Mouse (Mus musculus) liver, postnatal 0 days (tissue): Measurements from ENCODE around the gene Bcdin3d. TPM values are rescaled to one million over a fixed set of nuclear protein-coding genes. Genes with fewer than 3 reads are reported as not detected.

Source experiments
- ATAC-seq: fragments of 200-750 bp; cut with Nextera tagmentation; 2 replicates; pipeline ENCODE4 v1.8.0; 2017; ENCODE audit warnings: mild to moderate bottlenecking, moderate library complexity
- DNase-seq: peaks from one replicate; pipeline ENCODE4 v3.0.0-alpha.2; 2016
- H3K27ac ChIP-seq: fragments of 300-500 bp; sonication (generic); 2 replicates; pipeline ENCODE4 v1.5.1; 2014; ENCODE audit warnings: antibody characterized with exemption, moderate library complexity, mild to moderate bottlenecking, low read depth
- H3K27me3 ChIP-seq: fragments of 300-500 bp; sonication (generic); 2 replicates; pipeline ENCODE4 v1.6.1; 2014; ENCODE audit warnings: low read length, control low read depth, mixed read lengths; ENCODE audit not compliant: insufficient read depth
- H3K36me3 ChIP-seq: fragments of 300-500 bp; sonication (generic); replicated peaks from 2 replicates; pipeline ENCODE4 v1.6.1; 2014; ENCODE audit warnings: mild to moderate bottlenecking, control low read depth, low read length, moderate library complexity, mixed read lengths; ENCODE audit not compliant: insufficient read depth
- H3K4me1 ChIP-seq: fragments of 300-500 bp; sonication (generic); 2 replicates; pipeline ENCODE4 v1.6.1; 2014; ENCODE audit warnings: antibody characterized with exemption, mild to moderate bottlenecking, control low read depth; ENCODE audit not compliant: insufficient read depth
- H3K4me2 ChIP-seq: fragments of 300-500 bp; sonication (generic); 2 replicates; pipeline ENCODE4 v1.6.1; 2014; ENCODE audit warnings: low read depth, mild to moderate bottlenecking, low read length, moderate library complexity, mixed read lengths
- H3K4me3 ChIP-seq: fragments of 300-500 bp; sonication (generic); 2 replicates; pipeline ENCODE4 v1.5.1; 2014; ENCODE audit warnings: low read depth, low read length
- H3K9ac ChIP-seq: fragments of 300-500 bp; sonication (generic); replicated peaks from 2 replicates; pipeline ENCODE4 v1.6.1; 2014; ENCODE audit warnings: mild to moderate bottlenecking, moderate library complexity
- H3K9me3 ChIP-seq: fragments of 300-500 bp; sonication (generic); 2 replicates; pipeline ENCODE4 v1.6.1; 2016; ENCODE audit warnings: mild to moderate bottlenecking, control low read depth, low read length, mixed read lengths
- CTCF ChIP-seq: sonication (generic); IDR thresholded peaks from 2 replicates; pipeline ENCODE4 v1.5.1; 2016; ENCODE audit warnings: antibody characterized with exemption, low read depth
- EP300 ChIP-seq: IDR thresholded peaks from 2 replicates; pipeline ENCODE4 v1.6.1; 2016; ENCODE audit warnings: antibody characterized with exemption, low read depth, mild to moderate bottlenecking
- WGBS: fragments of 180-500 bp; shearing (Covaris S2); extraction: QIAGEN DNeasy Blood & Tissue Kit; methylation state at CpG from one replicate; pipeline ENCODE4 v1.1.7; 2014; ENCODE audit not compliant: insufficient replicate concordance; 5-methylcytosine and 5-hydroxymethylcytosine counted together
- polyA plus RNA-seq: library from polyadenylated mRNA; unstranded; fragments of >200 nt; fragmentation: Nextera tagmentation; extraction: Ambion mirVana; gene quantifications from 2 replicates; pipeline ENCODE4 v1.2.1, GENCODE M21; 2015

The Bcdin3d gene
- polyA plus RNA-seq, 1 experiment from 2014 or later: 4.9 TPM

DNA sequence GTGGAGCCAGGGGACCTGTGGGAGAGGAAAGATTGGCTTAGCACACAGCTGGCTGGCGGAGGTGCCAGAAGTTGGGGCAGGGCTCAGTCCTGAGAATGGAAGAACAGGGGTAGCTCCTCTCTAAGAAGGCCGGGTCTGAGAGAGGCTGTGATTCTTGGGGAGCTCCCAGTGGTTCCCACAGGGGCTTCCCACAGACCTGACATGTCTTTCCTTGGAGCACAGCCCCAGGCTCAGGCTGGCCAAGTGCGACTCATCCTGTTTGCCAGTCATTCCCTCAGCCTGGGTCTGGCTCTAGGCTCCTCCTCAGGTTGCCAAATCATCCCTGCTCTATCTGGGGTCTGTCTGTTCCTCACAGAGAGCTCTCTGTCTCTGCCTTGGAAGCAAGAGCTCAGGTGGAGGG is 36.1 kb upstream of the Bcdin3d start:
- Histone ChIP-seq H3K4me1 (no peaks in the 10 kb centered on the region), H3K36me3 (no peaks in the 10 kb centered on the region), H3K27ac (no peak overlapping the region), H3K4me3 (no peak overlapping the region), H3K9me3 (no peaks in the 10 kb centered on the region), H3K9ac (no peak overlapping the region), H3K27me3 (no peaks in the 10 kb centered on the region), H3K4me2 (no peak overlapping the region)
- ATAC-seq: no peak
- no peak for DNase-seq
- TF ChIP-seq EP300 (no peak), CTCF (no peak)
- WGBS: 67% methylated on average over 3 of the region's 3 CpGs

DNA sequence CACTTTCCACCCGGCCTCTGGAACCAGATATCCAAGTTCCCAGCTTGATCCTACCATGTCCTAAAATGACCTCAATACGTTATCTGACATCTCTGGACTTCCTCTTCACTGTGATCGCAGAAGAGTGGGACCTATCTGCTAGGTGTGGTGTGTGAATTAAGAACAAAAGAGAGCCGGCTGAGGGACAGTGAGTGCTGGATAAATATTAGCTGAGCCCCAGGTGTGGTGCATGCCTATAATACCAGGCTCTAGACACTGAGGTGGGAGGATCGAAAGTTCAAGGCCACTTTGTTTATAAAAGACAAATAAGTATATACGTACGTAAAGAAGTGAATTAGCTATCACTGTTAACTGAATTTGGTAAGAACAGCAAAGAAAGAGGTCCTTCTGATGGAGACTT is 35.3 kb upstream of the Bcdin3d start:
- 42% methylated on average over 7 of the region's 7 CpGs for WGBS
- DNase-seq: no peak

DNA sequence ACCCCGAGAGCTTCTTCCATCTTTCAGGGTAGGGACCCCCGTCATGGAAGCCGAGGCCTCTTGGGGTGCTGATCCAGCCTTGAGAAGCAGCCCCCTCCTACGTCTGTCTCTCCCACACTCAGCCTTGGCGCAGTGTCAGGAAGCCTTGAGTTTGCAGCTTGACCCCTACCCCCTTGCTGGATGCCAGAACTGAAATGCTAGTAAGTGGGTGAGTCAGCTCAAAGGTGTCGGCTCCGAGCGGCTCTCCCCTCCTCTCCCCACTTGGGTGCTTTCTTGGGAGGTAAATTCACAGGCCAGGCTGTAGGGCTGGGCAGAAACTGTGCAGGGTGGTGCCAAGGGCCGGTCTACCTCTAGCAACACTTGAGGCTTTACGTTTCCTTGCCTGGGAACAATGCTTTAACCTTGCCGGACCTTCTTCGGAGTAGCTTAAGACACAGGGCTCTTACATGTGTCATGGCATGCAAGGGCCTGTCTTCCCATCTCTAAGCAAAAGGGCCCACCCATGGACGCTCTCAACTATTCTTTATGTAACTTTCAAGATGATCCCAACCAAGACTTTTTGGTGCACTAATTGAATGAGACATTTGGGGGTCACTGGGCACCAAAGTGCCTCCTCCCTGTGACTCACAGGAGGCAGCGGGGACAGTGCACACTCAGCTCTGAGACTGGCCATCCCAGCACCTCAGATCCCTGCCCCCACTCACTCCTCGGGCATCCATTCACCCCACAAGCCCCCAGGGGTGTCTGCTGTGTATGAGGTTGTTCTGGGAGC is 31.0 kb upstream of the Bcdin3d start:
- TF ChIP-seq EP300 (no peak), CTCF (no peak)
- no peak overlapping the region for H3K4me3 ChIP-seq
- H3K36me3 ChIP-seq: no peaks in the 10 kb centered on the region
- ATAC-seq (no peak), DNase-seq (no peak)
- no peak overlapping the region for H3K4me2 ChIP-seq
- peaks cover 5% of the 10 kb centered on the region for H3K4me1 ChIP-seq
- H3K9me3 ChIP-seq: no peaks in the 10 kb centered on the region
- H3K27ac ChIP-seq: no peak overlapping the region
- 72% methylated on average over 15 of the region's 15 CpGs for WGBS
- no peak overlapping the region for H3K9ac ChIP-seq
- no peaks in the 10 kb centered on the region for H3K27me3 ChIP-seq

More for the DNA sequence above, 35.3 kb upstream of the Bcdin3d start:
- no peak overlapping the region for H3K9ac ChIP-seq
- H3K27ac ChIP-seq: no peak overlapping the region
- H3K9me3 ChIP-seq: no peaks in the 10 kb centered on the region
- no peaks in the 10 kb centered on the region for H3K36me3 ChIP-seq
- H3K27me3 ChIP-seq: no peaks in the 10 kb centered on the region
- H3K4me1 ChIP-seq: peaks cover 3% of the 10 kb centered on the region; the same call in 1 of the 2 replicates
- no peak overlapping the region for H3K4me3 ChIP-seq
- no peak overlapping the region for H3K4me2 ChIP-seq
- no peak for ATAC-seq
- TF ChIP-seq CTCF (no peak), EP300 (no peak)

DNA sequence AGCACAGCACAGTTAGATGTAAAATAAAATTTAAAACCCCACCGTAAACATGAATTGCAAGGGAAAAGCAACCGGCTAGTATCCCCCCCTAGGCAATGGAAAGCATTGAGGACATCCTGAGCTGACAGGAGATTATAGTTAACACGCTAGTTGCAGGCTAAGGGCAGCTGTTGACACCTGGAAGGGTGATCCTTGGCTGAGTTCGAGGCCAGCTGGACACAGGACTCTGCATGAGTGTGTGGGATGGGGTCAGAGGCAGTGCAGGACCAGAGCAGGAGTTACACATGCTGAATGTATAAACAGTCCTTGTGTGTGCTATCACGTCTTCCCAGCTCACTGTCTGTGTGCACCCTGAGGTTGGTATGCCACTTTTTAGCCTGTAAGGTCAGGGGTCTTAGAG is 28.7 kb upstream of the Bcdin3d start:
- DNase-seq (no peak), ATAC-seq (no peak)
- TF ChIP-seq EP300 (no peak), CTCF (no peak)
- H3K4me3 ChIP-seq: no peak overlapping the region
- H3K4me1 ChIP-seq: peaks cover 20% of the 10 kb centered on the region
- 68% methylated on average over 5 of the region's 5 CpGs for WGBS
- H3K36me3 ChIP-seq: no peaks in the 10 kb centered on the region
- no peak overlapping the region for H3K27ac ChIP-seq
- no peaks in the 10 kb centered on the region for H3K9me3 ChIP-seq
- H3K27me3 ChIP-seq: no peaks in the 10 kb centered on the region
- no peak overlapping the region for H3K9ac ChIP-seq
- H3K4me2 ChIP-seq: no peak overlapping the region

DNA sequence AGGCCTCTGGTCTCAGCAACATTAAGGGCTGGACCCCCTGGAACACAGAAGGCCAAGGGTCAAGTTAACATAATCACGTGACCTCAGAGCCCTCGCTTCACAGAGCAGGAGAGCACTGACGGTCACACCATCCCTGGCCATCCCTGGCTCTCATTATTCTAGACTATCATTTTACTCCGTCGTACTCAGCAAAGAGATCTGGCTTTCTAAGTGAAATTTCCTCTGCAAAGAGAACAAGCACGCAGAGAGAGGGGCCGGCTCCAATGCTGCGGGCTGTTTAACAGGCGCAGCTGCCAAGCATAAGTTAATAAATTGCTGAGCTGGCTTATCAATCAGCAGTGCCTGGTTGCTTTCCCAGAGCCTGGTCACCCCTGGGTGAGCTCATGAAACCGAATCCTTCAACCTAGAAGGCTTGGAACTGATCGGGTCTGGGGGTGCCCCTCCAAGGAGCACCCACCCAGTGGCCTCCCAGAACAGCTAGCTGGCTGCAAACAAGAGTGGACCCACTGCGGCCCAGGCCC is 27.8 kb upstream of the Bcdin3d start:
- Histone ChIP-seq H3K9ac (no peak overlapping the region), H3K4me3 (no peak overlapping the region), H3K4me1 (peaks cover 22% of the 10 kb centered on the region), H3K4me2 (no peak overlapping the region), H3K27me3 (no peaks in the 10 kb centered on the region), H3K9me3 (no peaks in the 10 kb centered on the region), H3K27ac (no peak overlapping the region), H3K36me3 (no peaks in the 10 kb centered on the region)
- WGBS: 56% methylated on average over 12 of the region's 12 CpGs
- TF ChIP-seq EP300 (no peak), CTCF (no peak)
- DNase-seq (no peak), ATAC-seq (no peak)

DNA sequence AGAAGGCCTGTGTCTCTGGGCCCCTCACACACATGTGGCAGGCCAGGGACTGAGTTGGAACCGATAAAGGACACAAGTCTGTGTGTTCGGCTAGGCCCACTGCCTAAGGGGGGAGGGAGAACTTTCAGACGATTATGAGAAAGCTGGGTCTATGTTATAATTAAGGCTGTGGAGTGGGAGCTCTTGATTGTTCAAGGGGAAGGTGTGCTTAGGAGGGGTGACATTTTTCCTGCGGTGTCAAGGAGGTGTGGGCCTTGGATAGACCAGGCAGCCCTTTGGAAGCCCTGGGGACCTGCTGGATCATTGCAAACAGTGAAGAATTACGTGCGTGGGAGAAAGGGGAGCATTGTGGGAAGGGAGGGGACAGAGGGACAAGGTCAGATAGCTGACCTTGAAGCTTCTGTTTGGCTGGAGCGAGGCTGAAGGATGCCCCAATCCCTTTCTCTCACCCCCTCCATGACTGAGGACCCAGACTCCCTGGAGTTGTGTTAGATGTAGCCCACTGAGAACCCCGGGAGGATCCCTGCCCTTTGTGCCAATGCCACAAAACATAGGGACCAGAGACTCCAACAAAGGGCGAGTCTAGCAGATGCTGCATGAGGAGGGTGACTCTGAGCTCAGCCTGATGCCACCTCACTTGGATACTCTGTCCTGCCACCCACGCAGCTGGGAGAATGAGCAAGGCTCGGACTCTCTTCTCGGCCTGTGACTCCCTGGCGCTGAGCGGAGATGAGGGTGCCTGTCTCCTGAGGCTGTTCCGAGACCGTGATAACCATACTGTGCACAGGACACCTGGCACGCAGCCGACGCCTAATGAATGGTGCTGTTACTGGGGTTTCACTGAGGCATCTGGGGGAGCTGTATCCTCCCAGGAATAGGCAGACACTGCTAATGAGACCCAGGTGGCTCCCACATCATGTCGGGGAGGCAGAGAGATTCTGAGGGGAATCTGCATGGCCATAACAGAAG is 27.0 kb upstream of the Bcdin3d start:
- no peak overlapping the region for H3K4me2 ChIP-seq
- H3K4me1 ChIP-seq: peaks cover 22% of the 10 kb centered on the region
- ATAC-seq (no peak), DNase-seq (no peak)
- 73% methylated on average over 20 of the region's 20 CpGs for WGBS
- no peak overlapping the region for H3K27ac ChIP-seq
- no peaks in the 10 kb centered on the region for H3K9me3 ChIP-seq
- no peaks in the 10 kb centered on the region for H3K27me3 ChIP-seq
- no peaks in the 10 kb centered on the region for H3K36me3 ChIP-seq
- H3K4me3 ChIP-seq: no peak overlapping the region
- no peak overlapping the region for H3K9ac ChIP-seq
- no peak for TF ChIP-seq CTCF
- TF ChIP-seq EP300: no peak
